Mouse (Mus musculus): Measurements from ENCODE around the gene Smarcb1.
"Not testable (repeated sequence)": the region's sequence is repeated elsewhere in the genome, so short reads cannot be mapped to it uniquely, and the experiment has no call there.

Smarcb1 gene

DNA sequence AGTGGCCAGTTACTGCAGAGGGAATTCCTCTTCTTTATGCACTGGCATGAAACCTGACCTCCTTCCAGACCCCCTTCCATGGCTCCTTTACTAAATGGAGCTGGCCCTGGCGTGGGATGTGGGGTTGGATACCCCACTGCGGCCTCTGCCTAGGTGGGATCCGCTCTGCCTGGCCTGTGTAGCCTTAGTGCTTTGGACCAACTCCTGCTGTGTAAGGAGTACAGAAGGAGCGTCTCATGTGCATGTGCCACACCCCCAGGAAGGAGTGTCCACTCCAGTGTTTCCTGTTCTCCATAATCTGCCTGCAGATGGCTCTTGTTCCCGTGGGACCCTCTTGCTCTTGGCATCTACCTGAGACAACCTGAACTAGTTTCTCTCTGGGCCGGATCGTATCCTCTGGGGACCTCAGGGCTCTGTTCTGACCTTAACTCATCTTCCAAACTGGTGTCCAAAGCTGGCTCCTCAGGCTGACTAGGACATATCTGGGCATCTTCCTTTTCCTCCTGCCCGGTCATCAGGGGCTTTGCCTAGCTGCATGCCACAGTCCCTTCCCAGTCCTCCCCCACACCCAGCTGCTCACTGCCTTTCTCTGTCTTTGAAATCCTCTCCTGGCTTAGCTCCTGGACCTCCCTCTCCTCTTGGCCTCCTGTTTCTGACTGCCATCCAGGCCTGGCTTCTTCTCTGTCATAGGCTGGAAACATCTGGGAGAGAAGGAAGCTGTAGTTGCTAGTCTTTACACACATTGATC, 31.8 kb downstream of the Smarcb1 start:
- no peak for DNase-seq (ENCODE audit: low spot score)

- not testable (repeated sequence) for DNase-seq (ENCODE audit: low spot score)
These were observed 33.9 kb downstream of the Smarcb1 start for GRCm38 (mm10) chr10:75887504-75887903.

- DNase-seq (ENCODE audit: low spot score): no peak
These were observed 36.7 kb downstream of the Smarcb1 start for GRCm38 (mm10) chr10:75884742-75885141.

GRCm38 (mm10) chr10:75883232-75883552, 38.2 kb downstream of the Smarcb1 start:
- peak; percentile 65 for DNase-seq (ENCODE audit: low spot score)

DNA sequence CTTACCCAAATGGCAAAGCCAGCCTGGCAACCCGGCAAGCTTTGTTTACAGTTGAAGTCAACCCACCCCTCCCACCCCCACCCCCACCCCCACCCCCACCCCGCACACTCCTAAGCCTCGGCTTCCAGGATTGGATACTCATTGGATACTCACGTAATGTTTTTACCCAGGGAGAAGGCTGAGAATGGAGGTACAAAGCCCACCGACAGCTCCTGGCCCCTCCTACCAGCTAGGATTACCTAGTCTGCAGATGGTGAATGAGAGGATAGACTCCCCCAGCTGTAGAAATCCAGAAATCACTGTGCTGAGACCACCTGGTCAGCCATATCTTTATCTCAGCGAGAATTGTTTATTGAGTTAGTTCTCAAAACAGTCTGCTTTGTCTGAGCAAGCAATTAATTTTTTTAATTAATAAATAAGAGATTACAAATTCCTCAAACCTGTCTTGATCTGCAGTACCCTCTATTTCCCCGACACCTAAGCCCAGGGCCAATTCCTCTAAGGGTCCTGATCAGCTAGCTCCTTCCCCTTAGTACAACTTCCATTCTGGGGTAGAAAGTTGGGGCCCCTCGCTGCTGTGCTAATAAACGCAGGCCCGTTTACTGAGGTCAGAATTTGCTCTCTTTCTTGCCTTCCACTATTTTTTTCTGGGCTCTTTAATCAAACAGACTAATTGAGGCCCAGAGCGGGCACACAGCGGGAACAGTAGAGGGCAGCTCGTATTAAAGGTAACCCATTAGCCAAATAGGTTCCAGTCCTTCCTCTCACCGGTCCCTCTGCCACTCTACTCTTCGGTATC, 38.8 kb downstream of the Smarcb1 start:
- DNase-seq (ENCODE audit: low spot score): no peak

- DNase-seq (ENCODE audit: low spot score): no peak
These were observed 39.6 kb downstream of the Smarcb1 start for GRCm38 (mm10) chr10:75881578-75882432.

GRCm38 (mm10) chr10:75880771-75881577, 40.4 kb downstream of the Smarcb1 start:
- DNase-seq (ENCODE audit: low spot score): no peak

GRCm38 (mm10) chr10:75880351-75880750, 41.1 kb downstream of the Smarcb1 start:
- no peak for DNase-seq (ENCODE audit: low spot score)

- no peak for DNase-seq (ENCODE audit: low spot score)
These were observed 42.6 kb downstream of the Smarcb1 start for GRCm38 (mm10) chr10:75878836-75879235.

- DNase-seq (ENCODE audit: low spot score): no peak
These were observed 47.8 kb downstream of the Smarcb1 start for GRCm38 (mm10) chr10:75873543-75874170.

DNA sequence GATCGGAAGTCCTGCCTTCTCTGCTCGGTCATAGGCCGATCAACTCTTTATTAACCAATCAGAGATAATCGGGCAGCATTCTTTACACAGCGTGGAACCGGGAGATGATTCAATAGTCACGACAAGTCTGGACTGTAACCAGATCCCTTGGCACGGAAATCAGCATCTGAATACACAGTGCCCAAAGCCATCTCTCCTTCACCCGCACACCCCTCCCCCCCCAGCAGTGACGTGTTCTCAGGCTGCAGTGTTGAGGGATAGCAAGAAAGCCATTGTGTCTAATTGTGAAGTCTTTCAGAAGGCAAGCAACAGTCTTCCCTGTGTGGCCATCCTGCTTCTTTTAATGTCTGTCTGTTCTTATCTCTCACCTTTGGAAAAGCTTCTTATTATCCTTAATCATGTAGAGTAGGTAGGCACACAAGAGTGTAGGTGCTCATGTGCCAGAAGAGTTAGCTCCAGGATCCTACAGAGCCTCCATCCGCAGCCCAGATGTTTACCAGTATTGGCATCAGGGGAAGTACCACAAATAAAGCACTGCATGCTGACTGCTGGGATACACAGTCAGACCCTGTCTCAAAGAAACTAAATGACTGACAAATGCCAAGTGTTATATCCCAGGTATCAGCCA, 48.4 kb downstream of the Smarcb1 start:
- DNase-seq (ENCODE audit: low spot score): peak; percentile 63

DNA sequence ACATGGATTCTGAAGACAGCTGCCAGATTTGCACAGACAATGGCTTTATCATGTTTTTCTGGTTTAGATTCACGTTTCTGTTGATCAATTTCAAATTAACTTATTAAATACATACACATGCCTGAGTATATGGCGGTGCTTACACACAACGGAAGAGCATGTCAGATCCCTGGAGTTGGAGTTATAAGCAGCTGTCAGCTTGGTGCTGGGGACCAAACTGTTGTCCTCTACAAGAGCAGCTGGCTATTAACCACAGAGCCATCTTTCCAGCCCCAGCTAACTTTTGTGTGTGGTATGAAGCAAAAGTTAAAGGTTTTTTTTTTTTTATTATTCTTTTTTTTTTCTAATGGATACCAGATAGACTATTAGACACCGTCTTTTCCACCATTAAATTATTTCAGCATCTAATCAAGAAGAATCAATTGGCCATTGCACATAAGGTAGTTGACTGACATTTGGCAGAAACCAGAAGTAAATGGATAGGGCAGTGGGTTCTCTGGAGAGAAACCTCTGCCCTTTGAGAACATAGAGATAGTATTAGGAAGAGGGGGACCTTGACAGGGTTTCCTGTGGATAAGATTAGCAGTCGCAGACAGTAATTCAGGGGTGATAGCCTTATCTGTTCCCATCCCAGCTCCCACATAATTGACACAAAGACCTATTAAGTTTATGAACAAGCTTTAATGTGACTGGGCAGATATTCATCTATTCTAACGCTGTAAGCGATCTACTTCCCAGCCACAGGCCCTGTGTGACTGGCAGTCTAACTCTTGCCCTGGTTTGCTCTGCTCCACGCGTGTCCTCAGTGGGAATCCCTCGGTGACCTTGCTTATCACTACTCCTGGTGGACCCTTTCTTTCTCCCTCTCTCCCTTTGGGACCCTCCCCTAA, 49.1 kb downstream of the Smarcb1 start:
- DNase-seq (ENCODE audit: low spot score): no peak

DNA sequence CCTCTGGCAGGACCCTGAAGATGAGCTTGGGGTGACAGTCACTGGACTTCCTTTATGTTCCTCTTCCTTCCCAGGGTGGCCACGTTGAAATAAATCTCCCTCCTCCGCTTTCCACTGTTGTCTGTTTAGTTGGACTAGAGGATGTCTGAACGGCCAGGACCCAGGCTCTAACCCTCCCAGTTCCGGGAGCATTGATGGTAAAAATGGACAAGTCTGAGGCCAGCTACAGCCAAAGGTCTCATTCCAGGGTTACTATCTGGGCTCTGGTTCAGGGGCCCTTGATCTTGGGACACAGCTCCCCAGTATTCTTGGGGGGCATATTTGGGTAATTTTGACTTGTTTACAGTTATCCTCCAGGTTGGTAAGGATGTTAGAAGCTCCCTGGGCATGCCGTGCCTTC, 59.8 kb downstream of the Smarcb1 start:
- no peak for DNase-seq (ENCODE audit: low spot score)

GRCm38 (mm10) chr10:75860746-75861145, 60.7 kb downstream of the Smarcb1 start:
- DNase-seq (ENCODE audit: low spot score): no peak

- peak; percentile 79 for DNase-seq (ENCODE audit: low spot score)
These were observed 61.5 kb downstream of the Smarcb1 start, which contains the start of gene Mif for GRCm38 (mm10) chr10:75859786-75860470. Gene Mif (minus strand): TSS chr10:75860240.

- no peak for DNase-seq (ENCODE audit: low spot score)
These were observed 62.2 kb downstream of the Smarcb1 start for GRCm38 (mm10) chr10:75859107-75859746.

DNA sequence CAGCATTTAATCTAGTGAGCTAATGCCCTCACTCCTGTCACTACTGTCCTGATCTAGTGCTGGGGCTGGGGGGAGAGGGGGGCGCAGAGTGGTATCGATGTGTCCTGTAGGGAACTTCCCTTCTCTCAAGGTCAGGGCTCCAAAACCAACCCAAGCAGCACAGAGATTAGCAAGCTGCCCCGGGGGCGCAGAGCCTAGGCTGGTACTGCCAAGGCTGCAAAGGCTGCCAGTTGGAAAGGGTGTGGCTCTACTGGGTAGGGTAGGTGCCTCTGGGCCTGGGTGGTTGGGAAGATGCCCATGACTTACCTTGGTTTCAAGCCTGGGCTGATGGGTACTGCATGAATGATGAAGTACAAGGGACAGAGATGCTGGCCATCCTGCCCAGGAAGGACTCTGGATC, 63.8 kb downstream of the Smarcb1 start:
- DNase-seq (ENCODE audit: low spot score): no peak

DNA sequence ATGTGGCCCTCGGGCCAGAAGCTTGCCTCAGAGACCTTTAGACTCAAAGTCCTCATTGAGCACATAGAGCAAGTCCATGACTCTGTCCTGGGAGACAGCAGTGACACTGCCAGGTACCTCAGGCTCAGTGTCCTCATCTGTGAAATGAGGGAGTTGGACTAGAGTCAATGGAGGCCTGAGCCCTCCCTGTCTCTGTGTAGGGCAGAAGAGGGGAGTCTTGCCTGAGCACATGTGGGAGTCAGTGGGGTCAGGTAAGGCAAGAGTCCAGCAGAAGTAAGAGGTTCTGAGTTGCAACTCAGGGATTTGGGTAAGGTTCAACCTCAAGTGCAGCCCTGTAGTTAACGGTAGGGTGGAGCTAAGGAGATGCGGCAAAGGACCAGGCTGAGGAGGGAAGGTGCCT, 64.4 kb downstream of the Smarcb1 start:
- DNase-seq (ENCODE audit: low spot score): no peak

Measured in urinary bladder, postnatal 25 days (tissue).